Mouse (Mus musculus) frontal cortex, adult 2 months (tissue): ENCODE measurements around the gene Retreg3. TPM values are rescaled to one million over a fixed set of nuclear protein-coding genes. Genes with fewer than 3 reads are reported as not detected.
A peak's percentile ranks its signal among the peaks of the same experiment; 100 is the strongest.

Source experiments
- DNase-seq, 2 experiments: peaks; one replicate each; pipeline ENCODE4 v3.0.0; 2022; ENCODE audit warnings: low spot score in 1 of 2; ENCODE audit errors: extremely low spot score in 1 of 2
- polyA plus RNA-seq: library from polyadenylated mRNA; depleted of rRNA; stranded (reverse); fragments of >200 nt; gene quantifications from 2 replicates; pipeline ENCODE4 v1.2.3, GENCODE M21; 2012; rRNA removed

The Retreg3 gene
- polyA plus RNA-seq, 1 experiment, result 66.5 TPM

DNA sequence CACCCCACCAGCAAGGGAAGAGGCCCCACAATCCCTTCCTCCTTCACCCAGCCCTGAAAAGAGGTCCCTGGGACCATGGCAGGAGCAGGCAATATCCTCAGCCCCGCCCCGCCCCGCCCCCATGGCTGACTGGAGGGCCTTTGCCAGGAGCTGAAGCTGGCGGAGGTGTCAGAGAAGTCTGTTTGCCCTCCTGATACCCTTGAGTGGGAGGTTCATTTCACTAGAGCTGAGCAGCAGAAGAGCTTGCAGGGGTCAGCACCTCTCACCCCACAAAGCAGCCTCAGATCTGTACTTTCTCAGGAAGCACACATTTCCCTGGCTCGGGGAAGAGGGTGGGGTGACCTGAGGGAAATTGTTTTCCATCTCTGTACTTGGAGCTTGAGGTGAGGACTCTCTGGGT, 61.0 kb downstream of the Retreg3 start:
- no peak for DNase-seq

DNA sequence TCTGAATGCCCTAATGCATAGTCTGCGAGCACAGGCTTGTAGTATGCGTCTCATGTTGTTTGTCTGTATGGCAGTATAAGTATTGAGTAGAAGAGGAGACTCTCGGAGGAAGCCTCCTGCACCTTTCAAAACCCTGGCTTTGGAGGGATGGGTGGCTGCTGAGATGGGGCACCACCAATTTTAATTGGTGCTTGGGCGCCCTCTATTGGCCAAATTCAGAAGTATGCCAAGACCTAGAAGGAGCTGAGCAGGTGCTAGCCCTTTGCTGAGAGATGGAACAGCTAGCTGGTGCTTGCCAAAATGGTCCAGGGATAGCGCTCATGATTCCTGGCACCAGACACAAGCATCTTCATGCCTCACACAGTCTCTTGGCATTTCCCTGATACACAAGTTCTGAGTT, 61.8 kb downstream of the Retreg3 start:
- DNase-seq, result peak; percentile 58 to 93

DNA sequence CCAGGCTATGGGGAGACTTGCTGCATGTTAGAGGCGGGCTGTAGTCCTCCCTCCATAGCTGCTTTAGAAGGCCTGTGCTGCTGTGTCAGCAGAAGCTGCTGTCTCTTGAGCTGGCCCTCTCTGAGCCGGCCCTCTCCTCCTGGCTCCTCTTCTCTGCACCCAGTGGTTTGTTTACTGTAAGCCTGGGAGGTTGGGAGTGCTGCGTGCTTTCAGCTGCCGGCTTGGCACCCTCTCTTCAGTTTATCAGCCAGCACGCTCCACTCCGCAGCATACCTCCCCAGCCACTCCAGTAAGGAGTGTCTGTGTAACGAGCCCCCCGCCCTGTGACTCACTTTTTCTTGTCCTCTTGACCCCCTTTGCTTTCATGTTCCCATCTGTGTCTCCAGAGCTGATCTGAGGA, 62.8 kb downstream of the Retreg3 start:
- no peak for DNase-seq

DNA sequence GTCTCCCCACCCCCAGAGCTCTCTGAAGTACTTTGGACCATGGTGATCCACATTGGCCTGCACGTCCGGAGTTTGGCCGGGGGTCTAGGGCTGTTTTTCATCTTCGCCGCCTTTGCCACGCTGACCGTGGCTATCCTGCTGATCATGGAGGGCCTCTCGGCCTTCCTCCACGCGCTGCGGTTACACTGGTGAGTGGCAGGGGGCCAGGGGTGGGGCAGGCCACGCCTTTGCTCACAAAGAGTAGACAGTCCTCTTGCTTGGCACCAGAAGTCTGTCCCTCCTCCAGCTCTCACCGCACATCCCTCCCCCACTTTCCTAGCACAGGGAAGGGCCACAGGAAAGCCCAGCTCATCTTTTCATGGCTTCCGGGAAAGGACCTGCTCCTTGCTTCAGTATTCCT, 64.3 kb downstream of the Retreg3 start:
- DNase-seq, result no peak

DNA sequence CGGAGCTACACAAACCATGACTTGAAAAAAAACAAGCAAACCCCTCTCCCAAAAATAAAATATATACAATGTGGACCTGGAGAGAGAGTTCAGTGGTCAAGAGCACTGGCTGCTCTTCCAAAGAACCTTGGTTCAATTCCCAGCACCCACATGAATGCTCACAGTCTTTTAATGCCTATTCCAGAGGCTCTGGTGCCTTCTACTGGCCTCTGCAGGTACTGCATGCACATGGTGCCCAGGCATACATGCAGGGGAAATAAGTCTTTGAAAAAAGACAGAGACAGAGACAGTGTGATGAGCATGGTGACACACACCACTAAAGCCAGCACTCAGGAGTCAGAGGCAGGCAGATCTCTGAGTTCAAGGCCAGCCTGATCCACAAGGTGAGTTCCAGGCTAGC, 65.7 kb downstream of the Retreg3 start:
- DNase-seq, result no peak

DNA sequence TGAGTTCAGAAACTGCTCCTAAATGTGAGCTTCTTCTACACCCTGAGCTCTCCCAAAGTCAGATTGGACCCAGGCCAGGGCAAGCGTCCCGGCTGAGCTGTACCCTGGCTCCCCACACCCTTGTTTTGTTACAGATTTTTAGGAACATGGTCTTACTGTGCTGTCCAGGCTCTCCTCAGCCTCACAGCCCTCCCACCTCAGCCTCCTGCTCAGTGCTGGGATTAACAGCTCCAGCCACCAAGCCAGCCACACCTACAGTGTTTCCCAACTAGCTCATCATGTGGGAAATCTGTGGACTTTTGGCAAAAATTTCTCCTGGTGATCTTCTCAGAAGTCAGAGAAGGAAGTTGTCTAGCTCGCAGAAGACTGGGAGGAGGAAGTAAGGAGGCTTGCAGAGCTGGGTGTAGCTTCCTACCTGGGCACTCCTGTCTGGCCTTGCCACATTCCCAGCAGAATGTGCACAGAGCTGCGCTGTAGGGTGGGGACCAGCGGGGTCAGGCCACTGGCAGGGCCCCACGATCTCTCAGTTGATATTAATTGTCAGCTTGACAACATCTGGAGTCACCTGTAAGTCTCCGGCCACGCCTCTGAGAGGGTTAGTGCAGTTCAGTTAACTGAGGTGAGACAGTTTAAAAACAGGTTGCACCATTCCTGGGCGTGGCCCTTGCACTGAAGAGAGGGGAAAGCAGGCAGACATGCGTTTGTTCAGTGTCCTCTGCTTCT, 66.8 kb downstream of the Retreg3 start:
- no peak for DNase-seq

DNA sequence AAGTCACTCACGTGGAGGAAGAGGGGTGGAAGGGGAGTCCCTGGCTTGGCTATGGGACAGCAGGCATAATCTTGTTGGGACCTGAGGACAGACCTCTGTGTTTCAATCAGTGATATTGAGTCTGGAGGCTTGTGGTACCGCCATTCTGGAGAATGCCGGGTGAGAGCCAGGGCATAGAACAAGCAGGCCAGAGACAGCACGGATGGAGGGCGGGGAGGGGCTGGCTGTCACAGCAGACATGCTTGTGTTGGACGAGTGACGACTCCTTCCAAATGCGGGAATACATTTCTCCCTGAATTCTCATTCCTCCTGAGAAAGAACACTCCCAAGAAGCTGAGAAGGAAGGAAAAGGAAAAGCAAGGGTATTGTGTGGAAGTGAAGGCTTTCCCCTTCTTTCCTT, 68.1 kb downstream of the Retreg3 start:
- DNase-seq, result no peak

DNA sequence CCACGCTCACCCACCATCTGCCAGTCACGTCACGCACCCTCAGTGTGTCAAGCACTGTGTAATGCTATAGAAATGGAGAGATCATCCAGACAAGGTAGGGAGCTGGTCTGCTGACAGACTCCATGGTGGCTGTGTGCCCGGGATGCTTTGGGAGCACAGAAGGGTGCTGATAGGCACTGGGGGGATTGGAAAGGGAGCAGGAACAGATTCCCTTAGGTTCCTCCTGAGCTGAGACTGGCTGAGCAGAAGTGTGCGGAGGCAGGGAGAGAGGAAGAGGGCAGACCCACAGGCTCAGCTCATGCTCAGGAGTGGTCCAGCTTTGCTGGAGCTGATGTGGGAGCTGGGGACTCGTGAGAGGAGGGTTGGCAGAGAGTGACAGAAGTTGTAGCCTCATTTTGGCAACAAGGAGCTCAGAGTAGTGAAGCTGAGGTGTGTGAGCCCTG, 68.6 kb downstream of the Retreg3 start:
- DNase-seq, result peak in 1 of 2 experiments; percentile 57

DNA sequence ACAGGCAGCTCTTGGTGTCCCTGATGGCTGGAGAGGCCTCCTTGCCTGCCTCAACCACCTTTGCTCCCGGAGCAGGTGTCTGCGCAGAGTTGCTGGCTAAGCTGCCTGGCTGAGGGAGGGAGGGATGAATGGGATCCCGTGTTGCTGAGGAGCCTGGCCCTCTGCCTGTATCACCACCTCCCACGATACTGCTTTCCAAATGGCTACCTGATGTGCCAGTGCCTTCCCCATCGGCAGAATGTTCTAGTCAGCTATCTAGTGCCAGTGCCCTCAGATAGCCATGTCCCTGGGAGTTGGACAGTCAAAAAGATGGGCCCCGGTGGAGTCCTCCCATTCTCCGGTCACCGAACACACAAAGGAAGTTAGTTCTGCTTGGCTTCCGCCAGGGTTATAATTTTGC, 69.3 kb downstream of the Retreg3 start:
- DNase-seq, result peak in 1 of 2 experiments; percentile 57

DNA sequence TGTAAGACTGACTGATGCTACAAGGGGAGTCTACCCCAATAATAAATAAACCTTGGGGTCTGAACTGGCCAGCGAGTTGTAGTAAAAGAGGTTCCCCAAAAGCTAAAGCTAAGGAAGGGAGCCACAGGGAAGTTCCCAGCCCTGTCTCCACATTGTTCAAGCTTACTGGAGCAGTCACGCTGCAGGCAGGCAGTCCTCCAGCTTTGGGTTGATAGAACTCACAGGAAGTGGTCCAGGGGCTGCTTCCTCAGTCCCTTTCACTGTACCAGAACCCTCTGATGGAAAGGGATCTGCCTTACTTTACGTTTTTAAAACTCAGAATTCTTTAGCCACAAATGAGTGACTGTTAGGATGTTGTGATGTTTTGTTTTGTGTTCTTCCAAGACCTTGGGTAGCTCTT, 72.2 kb downstream of the Retreg3 start:
- no peak for DNase-seq

DNA sequence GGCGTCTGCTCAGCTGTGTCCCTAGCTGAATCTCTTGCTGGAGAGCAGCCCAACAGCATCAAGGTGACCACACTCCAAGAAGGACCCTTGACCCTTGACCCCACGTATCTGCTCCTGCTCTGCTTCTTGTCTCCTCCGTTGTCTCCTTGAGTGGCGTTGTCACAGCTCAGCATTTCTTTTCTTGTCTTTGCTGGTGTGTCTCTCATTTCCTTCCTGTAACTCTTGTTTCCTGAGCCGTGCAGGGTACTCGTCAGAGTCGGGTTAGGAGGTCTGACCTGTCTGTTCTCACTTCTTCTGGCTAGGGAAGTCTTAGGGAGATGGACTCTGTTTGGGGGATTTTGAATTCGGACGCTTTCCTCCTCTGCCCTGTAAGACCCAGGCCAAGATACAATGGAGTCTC, 73.3 kb downstream of the Retreg3 start:
- DNase-seq, result no peak

Other genes with a start within 250 kb of the Retreg3 start
- 49.1 TPM in 2 replicates for gene Stat3, start 180.4 kb downstream of the Retreg3 start, polyA plus RNA-seq
- 20.9 and 21.0 TPM in 2 replicates for gene Cavin1, start 149.0 kb downstream of the Retreg3 start, polyA plus RNA-seq
- 312 and 317 TPM in 2 replicates for gene Atp6v0a1, start 110.4 kb downstream of the Retreg3 start, polyA plus RNA-seq
- gene Naglu, start 49.9 kb downstream of the Retreg3 start, polyA plus RNA-seq, result 11.8 and 13.0 TPM in 2 replicates
- 0.46 and 0.55 TPM in 2 replicates for gene Hsd17b1, start 41.5 kb downstream of the Retreg3 start, polyA plus RNA-seq
- gene Coasy, start 37.3 kb downstream of the Retreg3 start, polyA plus RNA-seq, result 30.8 and 34.1 TPM in 2 replicates
- gene Mlx, start 32.6 kb downstream of the Retreg3 start, polyA plus RNA-seq, result 52.0 and 56.0 TPM in 2 replicates
- gene Psmc3ip, start 24.5 kb downstream of the Retreg3 start, polyA plus RNA-seq, result 5.6 and 7.8 TPM in 2 replicates
- 21.5 and 24.7 TPM in 2 replicates for gene Tubg1, start within 50 bp of the Retreg3 start, polyA plus RNA-seq
- gene Tubg2, start 36.0 kb upstream of the Retreg3 start, polyA plus RNA-seq, result 56.4 and 58.0 TPM in 2 replicates
- 65.8 TPM in 2 replicates for gene Cntnap1, start 50.6 kb upstream of the Retreg3 start, polyA plus RNA-seq
- gene Plekhh3, start 51.5 kb upstream of the Retreg3 start, polyA plus RNA-seq, result 15.8 and 17.9 TPM in 2 replicates
- gene Ccr10, start 55.5 kb upstream of the Retreg3 start, polyA plus RNA-seq, result 0.36 and 0.42 TPM in 2 replicates
- 44.8 and 50.3 TPM in 2 replicates for gene Ezh1, start 106.6 kb upstream of the Retreg3 start, polyA plus RNA-seq
- 65.6 and 82.1 TPM in 2 replicates for gene Ramp2, start 126.1 kb upstream of the Retreg3 start, polyA plus RNA-seq
- 63.8 TPM in 2 replicates for gene Vps25, start 133.8 kb upstream of the Retreg3 start, polyA plus RNA-seq
- gene Wnk4, start 140.7 kb upstream of the Retreg3 start, polyA plus RNA-seq, result 10.8 and 12.5 TPM in 2 replicates
- 0.71 and 0.84 TPM in 2 replicates for gene Cntd1, start 159.1 kb upstream of the Retreg3 start, polyA plus RNA-seq
- 147 and 151 TPM in 2 replicates for gene Coa3, start 159.2 kb upstream of the Retreg3 start, polyA plus RNA-seq
- gene Becn1, start 182.4 kb upstream of the Retreg3 start, polyA plus RNA-seq, result 177 and 195 TPM in 2 replicates
- gene Psme3, start 196.3 kb upstream of the Retreg3 start, polyA plus RNA-seq, result 101 and 108 TPM in 2 replicates
- 4.5 and 5.1 TPM in 2 replicates for gene Aoc2, start 205.2 kb upstream of the Retreg3 start, polyA plus RNA-seq
- gene Aoc3, start 210.7 kb upstream of the Retreg3 start, polyA plus RNA-seq, result 0.71 and 0.88 TPM in 2 replicates
- gene G6pc, start 247.7 kb upstream of the Retreg3 start, polyA plus RNA-seq, result not detected in 2 replicates